Mouse (Mus musculus) spleen, adult 12 weeks (tissue): ENCODE measurements around the gene Sergef.
A peak's percentile ranks its signal among the peaks of the same experiment; 100 is the strongest.

Experiments used
- DNase-seq: peaks from one replicate; pipeline ENCODE4 v3.0.0; 2022; ENCODE audit warnings: low spot score

Sergef gene

GRCm38 (mm10) chr7:46447473-46448165 lies 192.0 kb downstream of the Sergef start:
- no peak for DNase-seq

DNA sequence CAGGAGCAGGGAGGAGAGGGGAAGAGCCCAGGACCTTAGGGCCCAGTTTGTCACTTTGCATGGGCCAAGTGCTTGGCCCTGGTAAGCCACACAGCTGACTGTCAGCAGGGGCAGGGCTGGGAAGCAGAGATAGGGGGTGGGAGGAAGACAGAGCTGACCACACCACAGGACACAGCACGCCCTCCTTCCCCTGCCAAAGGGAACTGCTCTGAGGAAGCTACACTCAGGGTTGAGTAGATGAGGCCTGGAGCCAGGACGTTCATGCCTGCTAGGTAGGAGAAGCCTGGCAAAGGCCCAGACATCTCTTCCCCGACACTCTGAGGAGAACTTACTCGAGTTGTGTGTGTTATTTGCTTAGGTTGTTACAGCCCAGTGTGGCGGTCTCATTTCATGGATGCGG lies 193.7 kb downstream of the Sergef start:
- DNase-seq: no peak

DNA sequence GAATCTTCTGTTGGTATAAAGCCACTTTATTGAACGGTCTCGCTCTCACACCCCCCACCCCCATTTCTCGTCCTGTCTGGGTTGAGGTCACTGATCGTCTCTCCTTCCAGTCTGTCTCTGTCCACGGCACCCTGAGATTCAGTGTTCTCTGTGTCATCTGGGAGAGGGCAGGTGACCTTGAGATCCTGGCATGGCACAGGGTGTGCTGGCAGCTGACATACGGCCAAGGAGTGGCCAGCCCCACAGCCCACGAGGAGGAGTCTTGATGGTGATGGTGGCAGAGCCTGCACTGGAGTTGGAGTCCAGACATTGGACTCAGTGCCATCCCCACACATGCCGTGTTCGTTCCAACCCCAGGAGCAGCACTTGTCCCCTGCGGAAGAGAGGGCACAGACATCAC lies 196.4 kb downstream of the Sergef start:
- no peak for DNase-seq

DNA sequence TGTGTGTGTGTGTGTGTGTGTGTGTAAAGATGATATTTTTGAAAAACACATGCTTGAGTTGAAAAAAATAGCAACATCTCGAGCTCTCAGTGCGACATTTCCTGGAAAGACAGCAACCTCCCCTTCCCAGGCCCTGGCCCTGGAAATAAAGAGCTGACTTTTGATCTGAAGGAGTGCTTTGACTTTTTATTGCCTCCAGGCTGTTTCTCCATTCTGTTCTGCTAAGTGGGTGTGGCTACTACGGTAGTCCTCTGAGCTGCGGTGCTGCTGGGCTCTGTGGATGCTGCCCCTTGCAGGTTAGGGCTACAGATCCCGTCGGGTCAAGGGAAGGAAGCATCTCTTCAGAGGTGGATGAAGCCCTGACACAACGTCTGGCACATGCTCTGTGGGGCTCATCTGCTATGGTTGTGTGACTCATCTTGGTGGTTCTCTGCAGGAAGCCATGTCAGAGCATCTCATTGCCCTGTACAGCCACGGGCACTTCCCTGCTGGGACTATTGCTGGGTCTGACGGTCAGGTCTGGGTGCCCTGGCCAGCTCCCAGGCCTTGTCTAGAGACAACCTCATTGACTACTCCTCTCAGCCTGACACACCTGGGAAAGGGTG lies 201.0 kb downstream of the Sergef start:
- no peak for DNase-seq

DNA sequence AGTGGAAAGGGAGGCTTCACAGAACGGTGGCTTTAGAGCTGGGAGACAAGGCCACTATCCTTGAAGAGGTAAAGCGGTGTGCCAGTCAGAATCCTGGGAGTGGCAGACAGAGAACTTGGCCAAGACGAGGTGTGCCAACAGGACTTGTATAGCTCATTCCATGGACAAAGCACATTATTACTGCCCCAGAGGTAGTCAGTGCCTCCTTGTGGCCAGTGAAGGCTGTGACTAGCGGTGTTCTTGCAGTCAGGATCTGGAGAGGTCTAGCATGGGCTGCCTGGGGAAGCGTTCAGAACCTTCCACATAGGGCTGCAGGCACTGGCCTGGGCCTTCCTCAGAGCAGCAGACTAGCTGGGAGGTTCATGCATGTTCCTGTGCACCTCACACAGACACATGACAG lies 203.8 kb downstream of the Sergef start:
- DNase-seq: no peak

DNA sequence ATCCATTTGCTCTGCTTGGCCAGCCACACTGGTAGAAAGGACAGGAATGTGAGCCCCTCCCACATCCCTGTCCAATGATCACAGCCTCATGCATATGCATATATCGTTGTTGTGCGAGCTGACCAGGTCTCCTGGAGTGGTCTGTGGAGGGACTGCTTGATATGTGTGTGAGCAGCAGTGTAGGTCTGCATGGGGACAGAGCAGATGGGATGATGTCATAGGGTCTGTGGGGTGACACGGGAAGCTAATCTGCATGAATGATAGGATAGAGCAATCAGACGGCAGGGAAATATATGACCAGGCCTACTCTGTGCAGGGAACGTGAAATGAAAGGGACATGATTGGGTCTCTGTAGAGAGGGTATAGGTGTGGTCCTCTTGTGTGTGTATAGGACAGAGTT lies 205.7 kb downstream of the Sergef start:
- no peak for DNase-seq

- DNase-seq: no peak
Measured at GRCm38 (mm10) chr7:46425012-46425411, 214.6 kb downstream of the Sergef start.

DNA sequence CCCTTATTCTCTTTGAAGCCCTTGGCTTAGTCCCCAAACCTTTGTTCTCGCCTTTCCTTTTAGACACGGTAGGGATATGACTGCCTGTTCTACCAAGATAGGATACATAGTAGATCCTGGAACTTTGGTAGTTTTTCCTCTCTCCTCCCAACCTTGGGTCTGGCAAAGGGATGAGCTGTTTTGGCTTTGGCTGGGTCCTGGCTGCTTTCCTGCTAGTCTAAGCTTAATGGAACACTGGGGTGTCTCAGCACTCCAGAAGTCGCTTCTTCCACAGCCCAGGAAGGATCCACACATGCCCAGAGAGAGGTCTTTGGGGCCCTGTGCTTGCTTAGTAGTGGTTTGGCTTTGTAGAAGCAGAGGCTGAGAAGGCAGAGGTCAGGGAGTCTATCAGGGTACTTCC lies 215.7 kb downstream of the Sergef start:
- no peak for DNase-seq

GRCm38 (mm10) chr7:46422764-46423412 lies 216.7 kb downstream of the Sergef start:
- peak; percentile 52 for DNase-seq

GRCm38 (mm10) chr7:46422052-46422763 lies 217.4 kb downstream of the Sergef start:
- DNase-seq: no peak

GRCm38 (mm10) chr7:46421535-46421934 lies 218.1 kb downstream of the Sergef start:
- no peak for DNase-seq

DNA sequence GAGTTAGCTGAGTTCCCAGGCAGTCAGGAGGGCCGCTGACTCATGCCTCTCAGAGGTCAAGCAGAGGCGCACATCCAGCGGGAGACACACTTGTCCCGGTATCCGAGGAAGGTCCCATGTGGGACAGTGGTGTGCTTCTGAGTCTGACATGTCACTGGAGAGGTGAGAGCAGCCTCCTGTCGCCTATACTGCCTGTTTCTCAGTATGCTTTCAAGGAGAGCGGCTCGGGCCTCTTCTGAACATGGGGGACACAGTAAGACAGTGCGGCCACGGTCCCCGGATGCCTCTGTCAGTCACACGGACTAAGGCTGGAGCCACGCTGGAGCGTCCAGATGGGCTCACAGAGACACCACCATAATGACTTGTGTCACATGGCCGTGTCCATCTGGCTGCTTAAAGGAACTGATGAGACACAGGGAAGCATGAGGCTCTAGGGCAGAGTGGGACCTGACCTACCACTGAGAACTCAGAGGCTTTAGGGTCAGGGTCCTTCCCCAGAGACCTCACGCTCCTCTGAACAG lies 221.4 kb downstream of the Sergef start:
- DNase-seq: no peak

DNA sequence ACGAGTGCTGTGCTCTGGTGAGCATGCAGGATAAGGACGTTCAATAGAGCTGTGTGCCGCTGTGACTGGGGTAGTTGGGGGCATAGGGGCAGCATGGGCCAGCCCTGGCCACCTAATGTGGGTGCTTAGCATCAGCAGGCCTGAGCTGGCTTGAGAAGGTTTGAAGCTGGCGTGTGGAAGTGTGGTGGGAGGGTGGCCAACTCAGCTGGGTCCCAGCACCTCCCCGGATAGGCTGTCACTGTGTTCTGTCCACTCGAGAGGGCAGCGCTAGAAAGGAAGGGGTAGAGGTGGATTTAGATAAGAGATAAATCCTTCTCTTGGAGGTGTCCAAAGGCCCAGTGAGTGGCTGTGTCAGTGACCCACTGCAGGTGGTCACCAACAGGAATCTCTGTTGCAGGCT lies 222.1 kb downstream of the Sergef start:
- DNase-seq: no peak

DNA sequence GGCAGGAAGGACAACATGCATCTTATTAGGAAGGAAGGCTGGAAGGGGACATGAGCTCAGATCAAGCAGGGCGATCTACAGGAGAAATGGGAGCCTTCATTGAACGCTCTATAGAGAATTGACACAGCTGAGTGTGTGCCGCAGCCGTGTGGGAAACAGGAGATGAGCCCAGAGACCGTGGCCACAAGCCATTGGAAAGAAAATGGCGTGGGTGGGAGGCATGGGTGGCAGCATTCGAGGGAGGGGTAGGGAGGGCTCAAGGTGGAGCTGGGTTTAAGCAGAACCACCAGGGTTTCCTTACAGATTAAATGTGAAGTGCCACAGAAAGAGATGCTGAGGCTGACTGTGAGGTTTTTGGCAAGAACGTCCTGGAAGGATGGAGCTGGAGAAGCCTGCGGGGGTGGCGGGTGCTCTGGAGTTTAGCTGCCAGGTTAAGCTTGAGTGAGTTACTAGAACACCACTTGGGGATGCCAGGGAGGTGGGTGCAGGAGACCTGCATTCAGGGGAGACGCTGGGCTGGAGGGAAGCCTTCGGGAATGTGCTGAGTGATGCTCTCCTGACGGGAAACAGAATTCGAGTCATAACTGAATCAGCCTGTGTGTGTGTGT lies 223.7 kb downstream of the Sergef start:
- no peak for DNase-seq

DNA sequence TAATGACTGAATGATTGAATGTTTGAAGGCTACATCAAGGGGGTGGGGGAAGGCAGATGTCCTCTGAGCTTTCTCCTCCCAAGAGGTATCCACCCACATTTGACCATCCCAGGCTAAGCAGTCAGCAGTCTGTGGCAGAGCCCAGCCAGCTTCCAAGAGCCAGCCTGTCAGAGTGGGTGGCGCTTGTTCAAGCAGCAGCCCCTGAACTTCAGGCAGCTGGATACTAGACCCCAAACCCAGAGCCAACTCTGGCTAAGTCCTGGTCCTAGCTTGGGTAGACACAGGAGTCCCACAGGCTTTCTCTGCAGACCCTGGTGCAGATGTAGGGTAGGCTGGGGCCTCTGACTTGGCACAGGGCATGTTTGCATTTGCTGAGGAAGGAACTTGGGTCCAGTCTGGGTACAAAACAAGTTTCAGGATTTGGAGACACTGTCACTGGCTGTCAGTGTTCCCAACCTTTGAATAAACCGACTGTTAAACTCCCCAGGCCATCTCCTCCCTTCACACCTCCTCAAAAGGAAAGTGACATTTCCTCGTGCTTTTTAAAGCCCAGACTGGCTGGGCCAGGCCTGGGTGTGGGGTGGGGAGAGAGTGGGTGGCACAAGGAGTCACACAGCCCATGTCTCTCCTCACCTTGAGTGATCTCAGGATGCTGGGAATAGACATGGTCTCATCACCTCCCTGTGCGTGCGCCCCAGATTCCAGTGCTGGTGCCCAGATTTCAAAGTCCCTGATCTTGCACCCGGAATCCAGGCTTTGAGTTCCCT lies 225.5 kb downstream of the Sergef start:
- no peak for DNase-seq

DNA sequence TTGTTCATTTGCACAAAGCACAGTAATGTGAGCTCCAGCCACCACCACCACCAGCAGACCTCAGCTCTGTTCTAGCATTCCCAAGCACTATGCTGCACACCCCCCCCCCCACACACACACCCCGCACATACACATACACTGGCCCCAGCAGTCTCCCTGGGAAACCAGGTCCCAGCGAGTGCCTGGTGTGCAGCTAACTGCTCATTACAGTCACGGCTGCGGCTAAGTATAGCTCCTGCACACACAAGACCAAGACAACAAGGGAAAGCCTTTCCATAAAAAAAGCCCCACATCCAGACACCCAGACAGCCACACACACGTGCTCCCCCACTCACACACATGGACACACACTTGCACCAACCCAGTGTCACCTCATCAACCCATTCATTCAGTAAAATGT lies 226.8 kb downstream of the Sergef start:
- DNase-seq: no peak

DNA sequence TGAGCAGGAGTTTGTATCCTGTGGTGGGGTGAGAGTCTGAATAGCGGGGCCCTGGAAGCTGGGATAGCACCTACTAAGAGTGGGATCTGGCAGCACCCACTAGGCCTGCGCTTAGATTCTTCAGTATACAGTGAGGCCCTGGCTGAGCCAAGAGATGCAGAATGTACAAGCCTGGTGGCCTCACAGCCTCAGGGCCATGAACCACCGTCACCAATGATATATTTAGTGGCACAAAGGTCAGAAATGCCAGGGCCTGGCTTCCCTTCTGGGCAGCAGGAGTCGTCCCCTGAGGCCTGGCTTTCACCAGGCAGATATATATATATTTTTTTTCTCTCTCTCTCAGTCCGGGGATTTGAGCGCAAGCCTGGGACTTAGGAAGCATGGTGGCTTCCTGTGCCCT lies 228.9 kb downstream of the Sergef start:
- no peak for DNase-seq

GRCm38 (mm10) chr7:46409204-46409789 lies 230.3 kb downstream of the Sergef start:
- peak; percentile 45 for DNase-seq

GRCm38 (mm10) chr7:46408606-46409005 lies 231.0 kb downstream of the Sergef start:
- no peak for DNase-seq

DNA sequence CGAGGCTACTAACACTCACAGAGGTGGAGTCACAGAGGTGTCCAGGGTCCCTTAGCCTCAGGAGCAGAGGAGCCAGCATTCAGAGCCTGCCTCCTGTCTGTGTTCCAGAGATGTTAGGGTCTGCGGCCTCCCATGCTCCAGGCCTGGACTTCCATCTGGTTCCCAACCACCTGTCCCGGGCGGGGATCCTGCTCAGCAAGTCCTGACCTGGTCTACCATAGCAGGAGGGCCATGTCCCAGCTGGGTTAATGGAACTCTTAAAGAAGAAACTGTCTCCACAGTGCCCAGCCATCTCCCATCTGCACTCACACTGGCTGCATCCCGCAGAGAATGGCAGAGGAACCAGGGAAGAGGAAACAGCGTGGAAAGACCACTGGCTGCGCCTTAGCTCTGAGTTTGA lies 234.9 kb downstream of the Sergef start:
- no peak for DNase-seq
